Mouse (Mus musculus): Measurements from ENCODE around the gene Hoxb7. TPM values are rescaled to one million over a fixed set of nuclear protein-coding genes. Genes with fewer than 3 reads are reported as not detected.

Hoxb7 gene
- total and polyA plus RNA-seq, 2 experiments from 2014 or later, result not detected

DNA sequence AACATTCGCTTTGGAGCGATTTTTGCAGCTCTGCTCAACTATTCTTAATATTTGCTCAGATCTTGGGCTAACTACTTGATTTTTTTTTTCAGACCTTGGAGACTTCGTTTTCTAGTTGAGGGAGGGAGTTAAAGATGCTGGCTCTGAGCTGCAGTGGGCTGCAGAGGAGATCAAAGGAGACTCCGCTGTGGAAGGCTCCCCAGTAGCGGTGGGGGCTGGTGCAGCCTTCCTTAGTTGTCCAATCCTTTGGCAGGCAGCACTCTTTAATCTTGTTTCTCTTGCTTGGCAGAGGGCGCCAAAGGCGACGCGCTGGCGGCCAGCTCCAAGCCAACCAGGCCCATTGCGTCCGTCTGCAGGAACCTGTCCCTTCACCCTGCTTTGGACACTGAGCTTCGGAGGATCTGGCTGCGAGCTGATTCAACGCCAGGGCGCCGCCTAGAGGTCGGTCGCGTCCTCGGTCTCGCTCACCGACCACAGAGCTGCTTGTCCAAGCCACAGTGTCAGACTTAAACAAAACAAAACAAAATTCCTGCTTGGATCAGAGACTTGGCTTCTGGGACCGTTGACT is 25.0 kb upstream of the Hoxb7 start:
- TF ChIP-seq CTCF (IDR thresholded peaks at IDR 0.05; ENCODE audit: low read depth), result peak; percentile 61
- H3K36me3 ChIP-seq (ENCODE audit: insufficient read depth), result no peaks in the 10 kb centered on the region
- WGBS, result 1% methylated on average over 24 of the region's 24 CpGs
- H3K27me3 ChIP-seq (ENCODE audit: insufficient read depth, low read length), result peaks cover 98% of the 10 kb centered on the region
- no peak overlapping the region for H3K9ac ChIP-seq
- H3K27ac ChIP-seq (ENCODE audit: low read depth, low read length), result no peak overlapping the region
- H3K4me3 ChIP-seq (ENCODE audit: low read depth, low read length), result no peak overlapping the region
- ATAC-seq (no peak), DNase-seq (no peak)
- no peaks in the 10 kb centered on the region for H3K4me1 ChIP-seq (ENCODE audit: insufficient read depth)
- H3K4me2 ChIP-seq (ENCODE audit: low read depth), result no peak overlapping the region
- no peaks in the 10 kb centered on the region for H3K9me3 ChIP-seq (ENCODE audit: low read length)

- no peaks in the 10 kb centered on the region for H3K4me1 ChIP-seq (ENCODE audit: insufficient read depth)
- H3K9me3 ChIP-seq (ENCODE audit: low read length), result no peaks in the 10 kb centered on the region
- TF ChIP-seq CTCF (IDR thresholded peaks at IDR 0.05; ENCODE audit: low read depth), result no peak
- DNase-seq, result no peak
- ATAC-seq, result no peak
- no peaks in the 10 kb centered on the region for H3K36me3 ChIP-seq (ENCODE audit: insufficient read depth)
- peaks cover 100% of the 10 kb centered on the region for H3K27me3 ChIP-seq (ENCODE audit: insufficient read depth, low read length)
- 12% methylated on average over 6 of the region's 6 CpGs for WGBS
- H3K4me2 ChIP-seq (ENCODE audit: low read depth), result no peak overlapping the region
- no peak overlapping the region for H3K9ac ChIP-seq
- H3K27ac ChIP-seq (ENCODE audit: low read depth, low read length), result no peak overlapping the region
- H3K4me3 ChIP-seq (ENCODE audit: low read depth, low read length), result no peak overlapping the region
These were observed 24.1 kb upstream of the Hoxb7 start for GRCm38 (mm10) chr11:96262262-96262830.

- Histone ChIP-seq H3K27ac (ENCODE audit: low read depth, low read length) (no peak overlapping the region), H3K9ac (no peak overlapping the region), H3K9me3 (ENCODE audit: low read length) (no peaks in the 10 kb centered on the region), H3K36me3 (ENCODE audit: insufficient read depth) (no peaks in the 10 kb centered on the region), H3K4me1 (ENCODE audit: insufficient read depth) (no peaks in the 10 kb centered on the region), H3K4me3 (ENCODE audit: low read depth, low read length) (no peak overlapping the region), H3K27me3 (ENCODE audit: insufficient read depth, low read length) (peaks cover 99% of the 10 kb centered on the region), H3K4me2 (ENCODE audit: low read depth) (no peak overlapping the region)
- no peak for ATAC-seq
- 1% methylated on average over 33 of the region's 33 CpGs for whole genome bisulfite sequencing
- no peak for TF ChIP-seq CTCF (IDR thresholded peaks at IDR 0.05; ENCODE audit: low read depth)
- no peak for DNase-seq
These were observed 22.6 kb upstream of the Hoxb7 start for GRCm38 (mm10) chr11:96263636-96264389.

GRCm38 (mm10) chr11:96264390-96265020 is 21.9 kb upstream of the Hoxb7 start:
- Histone ChIP-seq H3K4me3 (ENCODE audit: low read depth, low read length) (no peak overlapping the region), H3K4me2 (ENCODE audit: low read depth) (no peak overlapping the region), H3K27me3 (ENCODE audit: insufficient read depth, low read length) (peaks cover 99% of the 10 kb centered on the region), H3K4me1 (ENCODE audit: insufficient read depth) (no peaks in the 10 kb centered on the region), H3K9ac (no peak overlapping the region), H3K36me3 (ENCODE audit: insufficient read depth) (no peaks in the 10 kb centered on the region), H3K9me3 (ENCODE audit: low read length) (no peaks in the 10 kb centered on the region), H3K27ac (ENCODE audit: low read depth, low read length) (no peak overlapping the region)
- WGBS, result 5% methylated on average over 8 of the region's 8 CpGs
- ATAC-seq (no peak), DNase-seq (no peak)
- no peak for TF ChIP-seq CTCF (IDR thresholded peaks at IDR 0.05; ENCODE audit: low read depth)

DNA sequence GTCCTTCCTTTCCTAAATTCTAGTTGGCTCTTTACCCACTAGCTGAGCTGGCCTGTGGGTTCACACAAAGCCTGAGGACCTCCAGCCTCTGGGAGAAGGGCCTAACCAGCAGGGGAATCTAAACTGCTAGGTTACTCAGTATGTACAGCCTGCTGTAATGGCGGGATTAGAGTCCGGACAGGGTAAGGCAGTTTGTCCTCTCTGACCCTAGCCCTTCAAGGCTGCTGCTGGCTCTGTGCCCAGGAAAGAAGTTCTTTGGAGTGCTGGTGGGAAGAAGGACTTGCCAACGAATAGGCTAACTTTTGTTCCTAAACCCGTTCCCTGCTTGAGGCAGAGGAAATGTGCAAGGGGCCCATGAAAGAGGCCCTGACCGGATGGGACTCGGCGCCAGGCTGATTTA is 20.5 kb upstream of the Hoxb7 start:
- ATAC-seq (no peak), DNase-seq (no peak)
- no peaks in the 10 kb centered on the region for H3K36me3 ChIP-seq (ENCODE audit: insufficient read depth)
- peaks cover 99% of the 10 kb centered on the region for H3K27me3 ChIP-seq (ENCODE audit: insufficient read depth, low read length)
- no peaks in the 10 kb centered on the region for H3K4me1 ChIP-seq (ENCODE audit: insufficient read depth)
- no peak overlapping the region for H3K4me2 ChIP-seq (ENCODE audit: low read depth)
- H3K9me3 ChIP-seq (ENCODE audit: low read length), result no peaks in the 10 kb centered on the region
- no peak overlapping the region for H3K4me3 ChIP-seq (ENCODE audit: low read depth, low read length)
- no peak for TF ChIP-seq CTCF (IDR thresholded peaks at IDR 0.05; ENCODE audit: low read depth)
- no peak overlapping the region for H3K9ac ChIP-seq
- 2% methylated on average over 7 of the region's 7 CpGs for WGBS
- H3K27ac ChIP-seq (ENCODE audit: low read depth, low read length), result no peak overlapping the region

GRCm38 (mm10) chr11:96267021-96267920 is 19.2 kb upstream of the Hoxb7 start:
- Histone ChIP-seq H3K27me3 (ENCODE audit: insufficient read depth, low read length) (peaks cover 97% of the 10 kb centered on the region), H3K9me3 (ENCODE audit: low read length) (no peaks in the 10 kb centered on the region), H3K4me2 (ENCODE audit: low read depth) (no peak overlapping the region), H3K27ac (ENCODE audit: low read depth, low read length) (no peak overlapping the region), H3K4me1 (ENCODE audit: insufficient read depth) (no peaks in the 10 kb centered on the region), H3K9ac (no peak overlapping the region), H3K4me3 (ENCODE audit: low read depth, low read length) (no peak overlapping the region), H3K36me3 (ENCODE audit: insufficient read depth) (no peaks in the 10 kb centered on the region)
- no peak for TF ChIP-seq CTCF (IDR thresholded peaks at IDR 0.05; ENCODE audit: low read depth)
- ATAC-seq, result no peak
- WGBS, result 12% methylated on average over 7 of the region's 7 CpGs
- DNase-seq, result no peak

Measured in forebrain, postnatal 0 days (tissue).